Mouse (Mus musculus): ENCODE measurements around the gene Dnah7a. TPM values are rescaled to one million over a fixed set of nuclear protein-coding genes. Genes with fewer than 3 reads are reported as not detected.
"Not testable (repeated sequence)": the region's sequence is repeated elsewhere in the genome, so short reads cannot be mapped to it uniquely, and the experiment has no call there.

The Dnah7a gene
- total RNA-seq (2012; rRNA removed): 0.53 and 0.98 TPM in 2 replicates

DNA sequence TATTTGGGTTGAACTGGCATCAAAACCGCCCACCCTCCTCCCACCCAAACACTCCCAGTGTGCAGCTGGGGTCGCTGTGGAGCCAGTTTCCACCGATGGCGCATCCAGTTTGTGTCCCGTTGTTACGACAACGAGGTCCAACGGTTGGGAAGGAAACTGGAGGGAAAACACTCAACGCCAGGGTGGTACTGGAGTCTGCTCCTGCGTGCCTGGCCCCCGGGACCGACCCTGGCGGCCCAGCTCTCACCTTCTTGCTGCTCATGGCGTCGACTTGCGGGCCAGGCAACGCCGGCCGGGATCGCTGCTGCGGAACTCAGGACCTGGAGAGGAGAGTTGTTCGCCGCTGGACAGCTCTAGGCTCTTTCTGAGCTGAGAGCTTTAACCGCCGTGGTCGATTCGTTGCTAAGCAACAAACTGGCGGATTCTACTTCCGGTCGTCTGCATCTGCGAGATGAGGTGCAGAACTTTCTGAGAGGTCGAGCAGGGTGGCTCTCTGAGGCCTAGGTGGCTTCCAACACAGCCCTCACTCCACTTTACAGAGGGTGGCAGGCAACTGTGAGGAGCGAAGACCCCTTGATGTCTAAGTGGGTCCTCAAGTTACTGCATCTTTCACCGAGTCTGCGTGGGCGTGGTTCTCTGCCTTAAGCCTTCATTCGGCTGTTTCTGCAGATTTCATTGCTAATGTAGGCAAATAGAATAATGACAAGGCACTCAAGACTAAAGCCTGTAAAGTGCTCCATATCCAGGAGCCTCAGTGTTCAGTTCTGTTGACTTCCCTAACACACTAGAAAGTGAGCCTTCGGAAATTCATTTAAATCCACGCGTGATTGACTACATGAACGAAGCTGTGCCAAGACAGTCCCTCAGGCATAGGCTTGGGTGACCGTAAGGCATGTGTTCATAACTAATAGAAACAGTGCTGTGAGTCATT, at the start of gene Dnah7a:
Gene Dnah7a, minus strand, starts transcription at position 354 of the 931 bp plus-strand sequence.
- peak; percentile 54 for DNase-seq (ENCODE audit: low read depth, low spot score)
- in situ Hi-C loops (cut with MboI; ENCODE audit: low sequenced_read_pairs in 2 of 2, unreplicated experiment in 2 of 2): loop anchor here (25.0 kb wide), 2 partner anchors 181 to 206 kb away; no protein-coding TSS in a partner anchor
- Histone ChIP-seq H3K9me3 (ENCODE audit: control insufficient read depth, insufficient read depth, low read depth, low read length) (no peaks in the 10 kb centered on the region), H3K4me3 (ENCODE audit: insufficient read depth in 1 of 2, low read depth in 1 of 2, low read length in 2 of 2, poor library complexity in 1 of 2, severe bottlenecking in 1 of 2) (peak within 1 kb of the TSS; percentile 60 to 74), H3K4me1 (ENCODE audit: control insufficient read depth in 2 of 2, insufficient read depth in 2 of 2, low read length in 2 of 2, poor library complexity in 1 of 2) (peaks cover 0 to 2% of the 10 kb centered on the region in 2 experiments; a peak in 1 of 4 replicates), H3K27ac (ENCODE audit: insufficient read depth, low read depth, low read length, poor library complexity, severe bottlenecking) (no peak within 1 kb of the TSS), H3K9ac (ENCODE audit: insufficient read depth, low read depth, low read length, poor library complexity, severe bottlenecking) (peak within 1 kb of the TSS; percentile 64; the same call in 1 of the 2 replicates), H3K36me3 (ENCODE audit: control insufficient read depth, insufficient read depth, low read length, poor library complexity, severe bottlenecking) (no peaks in the 10 kb centered on the region)
- TF ChIP-seq HCFC1 (IDR thresholded peaks at IDR 0.05; ENCODE audit: borderline replicate concordance, insufficient read depth, low read length) (no peak), ZC3H11A (IDR thresholded peaks at IDR 0.05; ENCODE audit: borderline replicate concordance, low read depth, low read length) (0 out of 2 replicates have a peak, but pooled peaks have one; percentile 23), MAFK (IDR thresholded peaks at IDR 0.05; ENCODE audit: insufficient read depth, low read depth, low read length) (no peak)

DNA sequence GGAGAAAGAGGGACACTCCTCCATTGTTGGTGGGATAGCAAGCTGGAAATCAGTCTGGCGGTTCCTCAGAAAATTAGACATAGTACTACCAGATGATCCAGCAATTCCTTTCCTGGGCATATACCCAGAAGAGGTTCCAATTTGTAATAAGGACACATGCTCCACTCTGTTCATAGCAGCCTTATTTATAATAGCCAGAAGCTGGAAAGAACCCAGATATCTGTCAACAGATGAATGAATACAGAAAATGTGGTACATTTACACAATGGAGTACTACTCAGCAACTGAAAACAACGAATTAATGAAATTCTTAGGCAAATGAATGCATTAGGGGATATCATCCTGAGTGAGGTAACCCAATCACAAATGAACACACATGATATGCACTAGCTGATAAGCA, 46.9 kb upstream of the Dnah7a start:
- H3K4me1 ChIP-seq (ENCODE audit: control insufficient read depth in 2 of 2, insufficient read depth in 2 of 2, low read length in 2 of 2, poor library complexity in 1 of 2); DNase-seq (ENCODE audit: low read depth, low spot score); H3K9ac ChIP-seq (ENCODE audit: insufficient read depth, low read depth, low read length, poor library complexity, severe bottlenecking); H3K4me3 ChIP-seq (ENCODE audit: insufficient read depth in 1 of 2, low read depth in 1 of 2, low read length in 2 of 2, poor library complexity in 1 of 2, severe bottlenecking in 1 of 2); H3K36me3 ChIP-seq (ENCODE audit: control insufficient read depth, insufficient read depth, low read length, poor library complexity, severe bottlenecking); in situ Hi-C loops (cut with MboI; ENCODE audit: low sequenced_read_pairs in 2 of 2, unreplicated experiment in 2 of 2); H3K27ac ChIP-seq (ENCODE audit: insufficient read depth, low read depth, low read length, poor library complexity, severe bottlenecking); H3K9me3 ChIP-seq (ENCODE audit: control insufficient read depth, insufficient read depth, low read depth, low read length): not testable (repeated sequence)

DNA sequence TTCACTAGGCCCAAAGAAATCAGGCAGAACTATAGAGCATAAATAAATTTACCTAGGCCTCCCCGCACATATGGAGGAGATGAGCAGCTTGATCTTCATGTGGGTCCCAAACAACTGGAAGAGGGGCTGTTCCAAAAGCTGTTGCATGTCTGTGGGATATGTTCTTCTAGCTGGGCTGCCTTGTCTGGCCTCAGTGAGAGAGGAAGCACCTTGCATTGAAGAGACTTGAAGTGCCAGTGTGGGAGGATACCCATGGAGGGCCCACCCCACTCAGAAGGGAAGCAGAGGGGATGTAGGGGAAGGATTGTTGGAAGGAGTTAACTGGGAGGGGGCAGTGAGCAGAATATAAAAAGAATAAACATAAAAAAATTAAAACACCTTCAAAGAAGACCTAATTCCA, 44.6 kb upstream of the Dnah7a start:
- DNase-seq (ENCODE audit: low read depth, low spot score): peak; percentile 20
- peak overlapping the region; percentile 59; the same call in 1 of the 2 replicates for H3K9ac ChIP-seq (ENCODE audit: insufficient read depth, low read depth, low read length, poor library complexity, severe bottlenecking)
- peaks cover 2 to 6% of the 10 kb centered on the region in 2 experiments; a peak in 2 of 4 replicates for H3K4me1 ChIP-seq (ENCODE audit: control insufficient read depth in 2 of 2, insufficient read depth in 2 of 2, low read length in 2 of 2, poor library complexity in 1 of 2)
- peak overlapping the region; percentile 99 for H3K27ac ChIP-seq (ENCODE audit: insufficient read depth, low read depth, low read length, poor library complexity, severe bottlenecking)
- no peaks in the 10 kb centered on the region for H3K36me3 ChIP-seq (ENCODE audit: control insufficient read depth, insufficient read depth, low read length, poor library complexity, severe bottlenecking)
- peak overlapping the region; percentile 38 to 40 for H3K4me3 ChIP-seq (ENCODE audit: insufficient read depth in 1 of 2, low read depth in 1 of 2, low read length in 2 of 2, poor library complexity in 1 of 2, severe bottlenecking in 1 of 2)
- in situ Hi-C loops (cut with MboI; ENCODE audit: low sequenced_read_pairs in 2 of 2, unreplicated experiment in 2 of 2): no loop called here
- H3K9me3 ChIP-seq (ENCODE audit: control insufficient read depth, insufficient read depth, low read depth, low read length): no peaks in the 10 kb centered on the region
- TF ChIP-seq ZC3H11A (IDR thresholded peaks at IDR 0.05; ENCODE audit: borderline replicate concordance, low read depth, low read length) (no peak), HCFC1 (IDR thresholded peaks at IDR 0.05; ENCODE audit: borderline replicate concordance, insufficient read depth, low read length) (no peak), ZNF384 (IDR thresholded peaks at IDR 0.05; ENCODE audit: low read depth, low read length) (no peak), CHD2 (IDR thresholded peaks at IDR 0.05; ENCODE audit: low read depth, low read length) (no peak), MAFK (IDR thresholded peaks at IDR 0.05; ENCODE audit: insufficient read depth, low read depth, low read length) (no peak)

DNA sequence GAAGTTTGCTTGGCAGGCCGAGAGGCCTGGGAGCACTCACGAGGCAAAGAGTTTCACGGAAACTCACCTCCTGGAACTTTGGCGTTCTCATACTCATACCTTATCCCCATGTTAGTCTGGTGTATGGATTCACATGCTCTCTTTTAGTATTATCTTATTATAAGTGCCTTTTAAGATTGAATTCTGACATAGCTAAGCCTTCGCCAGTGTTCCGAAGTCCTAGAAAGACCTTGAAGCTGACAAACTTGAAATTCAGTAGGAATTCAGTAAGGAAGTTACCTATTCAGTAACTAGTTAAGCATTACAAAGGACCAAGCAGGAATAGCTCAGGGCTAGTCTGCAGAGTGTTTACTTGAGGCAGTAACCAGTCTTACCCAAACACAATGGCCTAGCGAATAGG, 44.1 kb upstream of the Dnah7a start:
- in situ Hi-C loops (cut with MboI; ENCODE audit: low sequenced_read_pairs in 2 of 2, unreplicated experiment in 2 of 2); H3K9me3 ChIP-seq (ENCODE audit: control insufficient read depth, insufficient read depth, low read depth, low read length); H3K4me1 ChIP-seq (ENCODE audit: control insufficient read depth in 2 of 2, insufficient read depth in 2 of 2, low read length in 2 of 2, poor library complexity in 1 of 2); H3K36me3 ChIP-seq (ENCODE audit: control insufficient read depth, insufficient read depth, low read length, poor library complexity, severe bottlenecking): not testable (repeated sequence)
- peak; percentile 28 for DNase-seq (ENCODE audit: low read depth, low spot score)
- H3K9ac ChIP-seq (ENCODE audit: insufficient read depth, low read depth, low read length, poor library complexity, severe bottlenecking): peak overlapping the region; percentile 38; the same call in 1 of the 2 replicates
- H3K27ac ChIP-seq (ENCODE audit: insufficient read depth, low read depth, low read length, poor library complexity, severe bottlenecking): peak overlapping the region; percentile 88
- peak overlapping the region; percentile 21 to 38; a peak in 1 of 4 replicates for H3K4me3 ChIP-seq (ENCODE audit: insufficient read depth in 1 of 2, low read depth in 1 of 2, low read length in 2 of 2, poor library complexity in 1 of 2, severe bottlenecking in 1 of 2)
